Mouse (Mus musculus) myocyte (in vitro differentiated cells): ENCODE results near the gene Vps72.

Source experiments
- CEBPB ChIP-seq: IDR thresholded peaks from 2 replicates; pipeline ENCODE4 v1.6.1; 2011; ENCODE audit warnings: mild to moderate bottlenecking, moderate library complexity; ENCODE audit not compliant: poor library complexity, insufficient read depth, severe bottlenecking
- E2F4 ChIP-seq: IDR thresholded peaks from one replicate; pipeline ENCODE4 v1.6.1; 2011; ENCODE audit warnings: mild to moderate bottlenecking, control low read depth, moderate library complexity; ENCODE audit not compliant: insufficient read depth
- MAX ChIP-seq: IDR thresholded peaks from one replicate; pipeline ENCODE4 v1.6.1; 2011; ENCODE audit warnings: low read depth, mild to moderate bottlenecking, control low read depth
- MYOD1 ChIP-seq, 3 experiments: IDR thresholded peaks; one replicate each; pipeline ENCODE4 v1.6.1; 2011; ENCODE audit warnings: control low read depth in 2 of 3, low read depth in 2 of 3, mild to moderate bottlenecking in 2 of 3, moderate library complexity in 1 of 3; ENCODE audit not compliant: insufficient read length in 2 of 3, control insufficient read depth in 1 of 3
- MYOG ChIP-seq, 3 experiments: IDR thresholded peaks; one replicate each; pipeline ENCODE4 v1.6.1; 2011; ENCODE audit warnings: control low read depth in 2 of 3, low read depth in 2 of 3, mild to moderate bottlenecking in 2 of 3; ENCODE audit not compliant: insufficient read length in 2 of 3, control insufficient read depth in 1 of 3, insufficient read depth in 1 of 3
- POLR2A ChIP-seq: IDR thresholded peaks from one replicate; pipeline ENCODE4 v1.6.1; 2011; ENCODE audit warnings: low read depth, mild to moderate bottlenecking, control low read depth, moderate library complexity; ENCODE audit not compliant: insufficient read length
- POLR2AphosphoS2 ChIP-seq: IDR thresholded peaks from one replicate; pipeline ENCODE4 v1.6.1; 2011; ENCODE audit warnings: low read depth, control low read depth; ENCODE audit not compliant: insufficient read length
- REST ChIP-seq: IDR thresholded peaks from one replicate; pipeline ENCODE4 v1.6.1; 2011; ENCODE audit warnings: mild to moderate bottlenecking, control low read depth, moderate library complexity; ENCODE audit not compliant: insufficient read depth, insufficient read length
- SRF ChIP-seq: IDR thresholded peaks from one replicate; pipeline ENCODE4 v1.6.1; 2011; ENCODE audit warnings: low read depth; ENCODE audit not compliant: control insufficient read depth, insufficient read length
- TCF12 ChIP-seq: IDR thresholded peaks from one replicate; pipeline ENCODE4 v1.6.1; 2011; ENCODE audit warnings: mild to moderate bottlenecking, control low read depth; ENCODE audit not compliant: poor library complexity, insufficient read depth, severe bottlenecking
- TCF3 ChIP-seq: IDR thresholded peaks from one replicate; pipeline ENCODE4 v1.6.1; 2011; ENCODE audit warnings: low read depth, control low read depth; ENCODE audit not compliant: insufficient read length
- USF1 ChIP-seq: IDR thresholded peaks from one replicate; pipeline ENCODE4 v1.6.1; 2011; ENCODE audit warnings: low read depth, mild to moderate bottlenecking, control low read depth, moderate library complexity

DNA sequence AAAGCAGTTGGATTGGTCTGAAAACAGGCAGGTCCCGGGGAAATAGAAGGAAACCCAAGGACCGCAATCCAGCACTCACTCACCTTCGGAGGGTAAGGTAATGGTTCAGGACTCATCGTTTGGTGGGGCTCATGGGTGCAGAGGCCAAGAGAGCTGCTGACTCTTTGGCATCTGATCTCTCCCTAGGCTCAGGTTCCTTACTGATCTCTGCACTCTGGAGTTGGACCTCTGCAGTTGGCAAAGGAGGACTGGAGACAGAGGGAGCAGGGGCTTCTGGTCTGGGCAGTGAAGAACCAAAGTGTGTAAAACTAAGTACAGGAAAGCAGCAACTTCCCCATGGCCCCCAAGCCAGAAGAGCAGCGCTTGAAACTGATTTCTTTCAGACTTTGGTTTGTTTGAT is 19.3 kb downstream of the Vps72 start:
- TF ChIP-seq TCF12 = no peak
- no peak for TF ChIP-seq POLR2A
- TF ChIP-seq E2F4 = no peak
- TF ChIP-seq MAX = no peak
- TF ChIP-seq POLR2AphosphoS2 = no peak
- TF ChIP-seq USF1 = no peak
- TF ChIP-seq MYOD1 (IDR thresholded peaks at IDR 0.05; ENCODE audit: control insufficient read depth in 1 of 3, insufficient read length in 2 of 3, low read depth in 2 of 3) = no peak
- TF ChIP-seq REST = no peak
- TF ChIP-seq CEBPB = no peak
- TF ChIP-seq SRF = no peak
- TF ChIP-seq MYOG (IDR thresholded peaks at IDR 0.05; ENCODE audit: control insufficient read depth in 1 of 3, insufficient read depth in 1 of 3, insufficient read length in 2 of 3, low read depth in 2 of 3) = no peak
- no peak for TF ChIP-seq TCF3
